ENCODE assay signal across 25 mouse cellular contexts in the genomic region with DNA sequence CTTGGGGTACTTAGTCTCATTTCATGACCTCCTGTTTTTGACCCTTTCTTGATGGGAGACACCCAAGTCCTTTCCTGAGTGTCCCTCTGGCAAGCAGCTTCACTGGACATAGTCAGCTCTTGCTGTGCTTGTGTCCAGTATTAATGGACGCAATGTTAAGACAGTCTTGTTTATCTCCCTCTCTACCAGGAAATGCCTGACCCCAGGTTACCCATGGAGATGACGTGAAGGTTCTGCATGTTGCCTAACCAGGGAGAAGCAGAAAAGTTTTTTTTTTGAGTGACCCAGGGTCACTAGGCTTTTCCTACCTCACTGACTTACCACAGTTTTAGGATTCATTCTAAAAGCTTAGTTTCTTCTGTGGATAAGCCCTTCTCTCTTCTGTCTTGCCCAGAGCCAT. TPM values are rescaled to one million over a fixed set of nuclear protein-coding genes. Genes with fewer than 3 reads are reported as not detected.
DNase-seq lines count a peak whose midpoint lies in the region; ATAC-seq and TF ChIP-seq lines count a peak whose summit lies in the region.
"Had no signal": no experiment of that assay in that cellular context is flagged by ENCODE, and none has a peak within 500 bp of the region (broad histone marks: within the 10 kb centered on the region; RNA-seq: fewer than 3 reads in every experiment).

No protein-coding gene starts in this region.

- DNase-seq in adrenal gland, adult 2 months = peak; percentile 9
- no peak for DNase-seq in adrenal gland, adult 18-20 months (ENCODE audit: low spot score in 2 of 2)
- DNase-seq in kidney, adult 2 months = no peak
- no peak for DNase-seq in kidney, adult 18-20 months
- peak; percentile 80 for DNase-seq in liver, adult 2 months (ENCODE audit: extremely low read depth, low read depth, low spot score)
- DNase-seq: adrenal gland, postnatal 14 days; cerebellum, adult 11 months; cerebellum, adult 2 months; cerebellum, adult 9-11 months; cerebellum, postnatal 25 days; forebrain, postnatal 0 days; gastrocnemius, adult 2 months; gastrocnemius, postnatal 14 days; heart, adult 18-20 months; heart, postnatal 10 days; heart, postnatal 4 days had no signal

- no peaks in the 10 kb centered on the region for H3K36me3 ChIP-seq in kidney, adult 2 months (ENCODE audit: control insufficient read depth, insufficient read depth, low read length)
- H3K36me3 ChIP-seq in liver, adult 2 months (ENCODE audit: control insufficient read depth, insufficient read depth, low read length) = 0 out of 2 replicates have a peak, but pooled peaks cover 1% of the 10 kb centered on the region
- H3K36me3 ChIP-seq in liver, embryonic 12.5 days = no peaks in the 10 kb centered on the region
- H3K36me3 ChIP-seq: embryonic facial prominence, embryonic 12.5 days; embryonic facial prominence, embryonic 15.5 days; heart, embryonic 12.5 days; heart, embryonic 15.5 days had no signal

- no peaks in the 10 kb centered on the region for H3K9me3 ChIP-seq in liver, embryonic 12.5 days (replicated peaks)
- H3K9me3 ChIP-seq: embryonic facial prominence, embryonic 12.5 days; embryonic facial prominence, embryonic 15.5 days; heart, embryonic 12.5 days; heart, embryonic 15.5 days had no signal

- no peak overlapping the region; the same call in 1 of the 2 replicates for H3K9ac ChIP-seq in liver, adult 2 months (ENCODE audit: low read depth, low read length)
- no peak overlapping the region for H3K9ac ChIP-seq in liver, embryonic 12.5 days
- H3K9ac ChIP-seq: embryonic facial prominence, embryonic 12.5 days; embryonic facial prominence, embryonic 15.5 days; forebrain, postnatal 0 days; heart, embryonic 12.5 days; heart, embryonic 15.5 days; hindbrain, embryonic 14.5 days had no signal

- H3K27me3 ChIP-seq in kidney, adult 2 months (replicated peaks; ENCODE audit: control insufficient read depth, insufficient read depth, low read length) = no peaks in the 10 kb centered on the region
- no peaks in the 10 kb centered on the region for H3K27me3 ChIP-seq in liver, adult 2 months (ENCODE audit: control insufficient read depth, insufficient read depth, low read length)
- H3K27me3 ChIP-seq in liver, embryonic 12.5 days (replicated peaks) = no peaks in the 10 kb centered on the region
- H3K27me3 ChIP-seq: embryonic facial prominence, embryonic 12.5 days; embryonic facial prominence, embryonic 15.5 days; heart, embryonic 12.5 days; heart, embryonic 15.5 days had no signal

- no peaks in the 10 kb centered on the region for H3K79me2 ChIP-seq in liver, adult 2 months (ENCODE audit: control insufficient read depth, insufficient read depth, low read length)

- no peak overlapping the region for H3K4me3 ChIP-seq in kidney, adult 2 months (ENCODE audit: insufficient read depth, low read depth, low read length)
- H3K4me3 ChIP-seq in liver, adult 2 months (ENCODE audit: insufficient read depth, low read depth, low read length) = no peak overlapping the region
- no peak overlapping the region for H3K4me3 ChIP-seq in liver, embryonic 12.5 days
- H3K4me3 ChIP-seq: embryonic facial prominence, embryonic 12.5 days; embryonic facial prominence, embryonic 15.5 days; gastrocnemius, adult 2 months; heart, embryonic 12.5 days; heart, embryonic 15.5 days had no signal

- no peak for TF ChIP-seq POLR2A in kidney, adult 2 months (IDR thresholded peaks at IDR 0.05; ENCODE audit: low read depth, low read length)
- TF ChIP-seq POLR2A in liver, adult 2 months (IDR thresholded peaks at IDR 0.05; ENCODE audit: extremely low read depth, insufficient read depth, low read length) = no peak

- no peak for TF ChIP-seq CTCF in kidney, adult 2 months (conservative IDR thresholded peaks at IDR 0.05; ENCODE audit: insufficient read depth, insufficient read length, low read depth, low read length)
- no peak for TF ChIP-seq CTCF in liver, adult 2 months (IDR thresholded peaks at IDR 0.05; ENCODE audit: low read depth, low read length)

- H3K27ac ChIP-seq in kidney, adult 2 months (ENCODE audit: insufficient read depth, low read depth, low read length) = peak overlapping the region; percentile 41; the same call in 1 of the 2 replicates
- peak overlapping the region; percentile 95 for H3K27ac ChIP-seq in liver, adult 2 months (replicated peaks; ENCODE audit: insufficient read depth, low read depth, low read length)
- H3K27ac ChIP-seq in liver, embryonic 12.5 days = no peak overlapping the region
- H3K27ac ChIP-seq: embryonic facial prominence, embryonic 12.5 days; embryonic facial prominence, embryonic 15.5 days; gastrocnemius, adult 2 months; heart, embryonic 15.5 days; hindbrain, embryonic 14.5 days; hindbrain, postnatal 0 days had no signal

- no peaks in the 10 kb centered on the region for H3K4me1 ChIP-seq in kidney, adult 2 months (ENCODE audit: control insufficient read depth, insufficient read depth, low read length)
- peaks cover 18% of the 10 kb centered on the region for H3K4me1 ChIP-seq in liver, adult 2 months (ENCODE audit: control insufficient read depth, insufficient read depth, low read length)
- H3K4me1 ChIP-seq in liver, embryonic 12.5 days = no peaks in the 10 kb centered on the region
- H3K4me1 ChIP-seq: embryonic facial prominence, embryonic 12.5 days; embryonic facial prominence, embryonic 15.5 days; heart, embryonic 12.5 days; heart, embryonic 15.5 days had no signal

- H3K4me2 ChIP-seq in liver, embryonic 12.5 days = no peak overlapping the region
- H3K4me2 ChIP-seq: embryonic facial prominence, embryonic 12.5 days; embryonic facial prominence, embryonic 15.5 days; heart, embryonic 12.5 days; heart, embryonic 15.5 days; hindbrain, embryonic 14.5 days had no signal

- no peak for ATAC-seq in liver, embryonic 12.5 days
- ATAC-seq: activated CD4-positive, CD25-positive, alpha-beta regulatory T cell, adult 4 months; forebrain, embryonic 14.5 days; forebrain, postnatal 0 days; hindbrain, postnatal 0 days had no signal

- WGBS in kidney, adult 2 months = 69% methylated on average over 2 of the region's 2 CpGs
- WGBS in liver, adult 2 months = 9% methylated on average over 2 of the region's 2 CpGs
- WGBS in liver, embryonic 12.5 days (ENCODE audit: insufficient replicate concordance) = 68% methylated on average over 2 of the region's 2 CpGs

RNA-seq across cellular contexts. Expression of a gene that starts 24.8 kb away (rescaled TPM):
- total RNA-seq in adrenal gland, adult 2 months (2021) = 10 to 100 TPM; 10.3 to 10.9 TPM
- polyA plus RNA-seq in adrenal gland, adult 2 months (2012; rRNA removed) = 0.65 and 1.5 TPM in 2 replicates
- total RNA-seq in adrenal gland, adult 18-20 months (2021) = 10 to 100 TPM in 1 of 2 experiments, 1 to 10 TPM in 1; 9.4 to 13.4 TPM
- polyA plus RNA-seq in kidney, adult 2 months (2012; rRNA removed) = 3.5 and 5.3 TPM in 2 replicates
- 17.1 and 24.6 TPM in 2 replicates for total RNA-seq in liver, adult 2 months (2014; rRNA removed)
- 0.36 and 0.89 TPM in 2 replicates for polyA plus RNA-seq in liver, adult 2 months (2012; rRNA removed)
- 0.61 and 0.69 TPM in 2 replicates for polyA plus RNA-seq in liver, embryonic 12.5 days (2016; fragmentation: Nextera tagmentation; extraction: Ambion mirVana)

Comparison
In these comparisons a context has a peak if more than half of its experiments do, and no peak if none do; other contexts are left out.
1. DNase-seq: peak in adrenal gland, adult 2 months (single experiment) and liver, adult 2 months (single experiment); none in adrenal gland, adult 18-20 months (0 of 2), kidney, adult 2 months (single experiment) and kidney, adult 18-20 months (single experiment).